Mouse (Mus musculus) hindbrain, embryonic 12.5 days (tissue): ENCODE measurements around the gene Slc44a4. TPM values are rescaled to one million over a fixed set of nuclear protein-coding genes. Genes with fewer than 3 reads are reported as not detected.

ENCODE experiments used
- ATAC-seq: fragments of 200-750 bp; cut with Nextera tagmentation; 2 replicates; pipeline ENCODE4 v1.8.0; 2017; ENCODE audit warnings: moderate TSS enrichment; ENCODE audit not compliant: low FRiP score
- H3K27ac ChIP-seq: fragments of 300-500 bp; sonication (generic); 2 replicates; pipeline ENCODE4 v1.5.1; 2016; ENCODE audit warnings: mild to moderate bottlenecking
- H3K27me3 ChIP-seq: fragments of 300-500 bp; sonication (generic); 2 replicates; pipeline ENCODE4 v1.6.1; 2016; ENCODE audit warnings: mild to moderate bottlenecking
- H3K36me3 ChIP-seq: fragments of 300-500 bp; sonication (generic); 2 replicates; pipeline ENCODE4 v1.6.1; 2016; ENCODE audit warnings: mild to moderate bottlenecking
- H3K4me1 ChIP-seq: fragments of 300-500 bp; sonication (generic); 2 replicates; pipeline ENCODE4 v1.6.1; 2016
- H3K4me2 ChIP-seq: fragments of 300-500 bp; sonication (generic); replicated peaks from 2 replicates; pipeline ENCODE4 v1.6.1; 2016; ENCODE audit warnings: mild to moderate bottlenecking
- H3K4me3 ChIP-seq: fragments of 300-500 bp; sonication (generic); 2 replicates; pipeline ENCODE4 v1.5.1; 2016; ENCODE audit warnings: mild to moderate bottlenecking
- H3K9ac ChIP-seq: fragments of 300-500 bp; sonication (generic); 2 replicates; pipeline ENCODE4 v1.6.1; 2016; ENCODE audit warnings: mild to moderate bottlenecking, moderate library complexity
- H3K9me3 ChIP-seq: fragments of 300-500 bp; sonication (generic); replicated peaks from 2 replicates; pipeline ENCODE4 v1.6.1; 2016; ENCODE audit warnings: mild to moderate bottlenecking
- WGBS: fragments of 180-500 bp; shearing (Covaris S2); methylation state at CpG from one replicate; pipeline ENCODE4 v1.1.7; 2016; 5-methylcytosine and 5-hydroxymethylcytosine counted together
- polyA plus RNA-seq: library from polyadenylated mRNA; unstranded; fragments of >200 nt; fragmentation: Nextera tagmentation; extraction: Ambion mirVana; gene quantifications from 2 replicates; pipeline ENCODE4 v1.2.1, GENCODE M21; 2016

Gene Slc44a4
- polyA plus RNA-seq, 1 experiment from 2014 or later = 0.15 TPM

DNA sequence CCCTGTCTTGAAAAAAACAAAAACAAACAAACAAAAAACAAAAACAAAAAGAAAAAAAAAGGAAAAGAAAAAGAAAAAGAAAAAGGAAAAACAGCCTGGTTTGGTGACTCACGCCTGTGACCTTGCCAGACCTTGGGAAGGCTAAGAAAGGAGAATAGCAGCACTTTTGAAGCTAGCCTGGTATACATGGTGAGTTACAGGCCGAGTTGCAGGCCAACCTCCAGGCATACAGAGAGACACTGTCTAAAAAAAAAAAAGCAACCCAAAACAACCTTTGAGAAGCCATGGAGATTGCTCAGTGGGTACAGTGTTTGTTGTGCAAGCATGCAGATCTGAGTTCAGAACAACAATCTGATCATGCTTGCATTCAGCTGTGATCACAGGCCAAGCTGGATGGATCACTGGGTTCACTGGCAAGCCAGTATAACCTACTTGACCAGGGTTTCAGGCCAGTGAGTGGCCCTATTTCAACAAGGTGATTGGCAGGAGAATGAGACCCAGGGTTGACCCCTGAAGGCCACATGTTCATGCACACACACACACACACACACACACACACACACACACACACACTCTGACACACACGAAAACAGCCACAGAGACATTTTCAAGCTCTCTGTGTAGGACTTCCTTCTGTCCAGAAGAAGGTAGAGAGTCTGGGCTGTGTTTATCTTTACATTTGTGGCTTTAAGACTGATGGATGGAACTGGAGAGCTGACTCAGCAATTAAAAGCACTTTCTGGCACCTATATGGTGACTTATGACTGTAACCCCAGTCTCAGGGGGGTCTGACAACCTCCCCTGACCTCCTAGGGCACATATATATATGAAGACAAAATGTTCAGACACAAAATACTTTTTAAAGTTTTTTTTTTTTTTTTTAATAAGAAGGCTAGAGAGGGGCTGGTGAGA, 61.6 kb downstream of the Slc44a4 start:
- no peaks in the 10 kb centered on the region for H3K36me3 ChIP-seq
- H3K4me3 ChIP-seq = no peak overlapping the region
- H3K27ac ChIP-seq = no peak overlapping the region
- H3K4me2 ChIP-seq = no peak overlapping the region
- no peaks in the 10 kb centered on the region for H3K9me3 ChIP-seq
- peaks cover 7% of the 10 kb centered on the region for H3K4me1 ChIP-seq
- no peak overlapping the region for H3K9ac ChIP-seq
- no peak for ATAC-seq
- WGBS = 84% methylated on average over 3 of the region's 3 CpGs
- H3K27me3 ChIP-seq = peaks cover 14% of the 10 kb centered on the region

DNA sequence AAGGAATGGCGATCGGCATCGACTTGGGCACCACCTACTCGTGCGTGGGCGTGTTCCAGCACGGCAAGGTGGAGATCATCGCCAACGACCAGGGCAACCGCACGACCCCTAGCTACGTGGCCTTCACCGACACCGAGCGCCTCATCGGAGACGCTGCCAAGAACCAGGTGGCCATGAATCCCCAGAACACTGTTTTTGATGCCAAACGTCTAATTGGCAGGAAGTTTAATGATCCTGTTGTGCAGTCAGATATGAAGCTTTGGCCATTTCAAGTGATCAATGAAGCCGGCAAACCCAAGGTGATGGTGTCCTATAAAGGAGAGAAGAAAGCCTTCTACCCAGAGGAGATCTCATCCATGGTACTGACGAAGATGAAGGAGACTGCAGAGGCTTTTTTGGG, 62.7 kb downstream of the Slc44a4 start:
- Histone ChIP-seq H3K9me3 (no peaks in the 10 kb centered on the region), H3K4me1 (peaks cover 10% of the 10 kb centered on the region), H3K9ac (no peak overlapping the region), H3K27ac (no peak overlapping the region), H3K4me2 (no peak overlapping the region), H3K4me3 (no peak overlapping the region), H3K36me3 (no peaks in the 10 kb centered on the region), H3K27me3 (peaks cover 14% of the 10 kb centered on the region)
- no peak for ATAC-seq
- 93% methylated on average over 20 of the region's 20 CpGs for WGBS

DNA sequence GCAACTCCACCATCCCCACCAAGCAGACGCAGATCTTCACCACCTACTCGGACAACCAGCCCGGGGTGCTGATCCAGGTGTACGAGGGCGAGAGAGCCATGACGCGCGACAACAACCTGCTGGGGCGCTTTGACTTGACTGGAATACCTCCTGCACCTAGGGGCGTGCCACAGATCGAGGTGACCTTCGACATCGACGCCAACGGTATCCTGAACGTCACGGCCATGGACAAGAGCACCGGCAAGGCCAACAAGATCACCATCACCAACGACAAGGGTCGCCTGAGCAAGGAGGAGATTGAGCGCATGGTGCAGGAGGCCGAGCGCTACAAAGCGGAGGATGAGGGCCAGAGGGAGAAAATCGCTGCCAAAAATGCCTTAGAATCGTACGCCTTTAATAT, 64.0 kb downstream of the Slc44a4 start:
- Histone ChIP-seq H3K36me3 (no peaks in the 10 kb centered on the region), H3K4me1 (peaks cover 15% of the 10 kb centered on the region), H3K4me3 (no peak overlapping the region), H3K9ac (no peak overlapping the region), H3K9me3 (no peaks in the 10 kb centered on the region), H3K27ac (no peak overlapping the region), H3K4me2 (no peak overlapping the region), H3K27me3 (peaks cover 9% of the 10 kb centered on the region)
- WGBS = 89% methylated on average over 27 of the region's 27 CpGs
- no peak for ATAC-seq

DNA sequence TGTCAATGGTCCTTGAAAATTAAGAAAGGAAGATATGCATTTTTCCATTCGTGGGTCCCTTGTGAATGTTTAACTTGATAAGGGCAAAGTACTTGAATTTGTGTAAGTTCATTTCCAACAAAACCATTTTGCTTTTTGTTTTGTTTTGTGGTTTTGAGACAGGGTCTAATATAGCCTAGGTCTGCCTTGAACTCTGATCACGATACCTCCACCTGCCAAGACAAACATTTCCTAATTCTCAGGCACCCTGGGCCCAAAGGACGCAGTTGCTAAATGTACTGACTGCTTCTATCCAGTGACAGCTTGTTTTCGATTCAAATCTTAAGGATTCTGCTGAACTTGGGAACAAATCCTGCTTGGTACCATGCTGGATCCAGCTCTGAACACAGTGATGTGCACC, 65.4 kb downstream of the Slc44a4 start:
- H3K36me3 ChIP-seq = no peaks in the 10 kb centered on the region
- H3K4me3 ChIP-seq = no peak overlapping the region
- no peak overlapping the region for H3K27ac ChIP-seq
- H3K4me2 ChIP-seq = no peak overlapping the region
- no peak for ATAC-seq
- 96% methylated on average over 4 of the region's 4 CpGs for WGBS
- peaks cover 15% of the 10 kb centered on the region for H3K4me1 ChIP-seq
- H3K27me3 ChIP-seq = no peaks in the 10 kb centered on the region
- no peak overlapping the region for H3K9ac ChIP-seq
- H3K9me3 ChIP-seq = no peaks in the 10 kb centered on the region

Other genes starting within 250 kb of the Slc44a4 start
- 0.04 and 0.05 TPM in 2 replicates for gene Tnxb, start 243.9 kb upstream of the Slc44a4 start, polyA plus RNA-seq
- not detected in 2 replicates for gene C4b, start 170.6 kb upstream of the Slc44a4 start, polyA plus RNA-seq
- not detected in 2 replicates for gene Cyp21a1, start 109.9 kb upstream of the Slc44a4 start, polyA plus RNA-seq
- 25.0 and 26.7 TPM in 2 replicates for gene Stk19, start 77.5 kb upstream of the Slc44a4 start, polyA plus RNA-seq
- 62.5 and 70.2 TPM in 2 replicates for gene Dxo, start 77.4 kb upstream of the Slc44a4 start, polyA plus RNA-seq
- gene Skiv2l, start 64.3 kb upstream of the Slc44a4 start, polyA plus RNA-seq = 64.9 and 65.8 TPM in 2 replicates
- gene Nelfe, start 64.1 kb upstream of the Slc44a4 start, polyA plus RNA-seq = 95.2 and 111 TPM in 2 replicates
- gene Cfb, start 51.9 kb upstream of the Slc44a4 start, polyA plus RNA-seq = 2.2 TPM in 2 replicates
- gene Zbtb12, start 35.0 kb upstream of the Slc44a4 start, polyA plus RNA-seq = 12.0 and 12.8 TPM in 2 replicates
- 0.10 and 0.29 TPM in 2 replicates for gene Gm20547, start 32.4 kb upstream of the Slc44a4 start, polyA plus RNA-seq
- 1.4 and 2.6 TPM in 2 replicates for gene C2, start 16.2 kb upstream of the Slc44a4 start, polyA plus RNA-seq
- gene Ehmt2, start 16.0 kb upstream of the Slc44a4 start, polyA plus RNA-seq = 110 and 113 TPM in 2 replicates
- gene Neu1, start 16.8 kb downstream of the Slc44a4 start, polyA plus RNA-seq = 25.2 and 28.2 TPM in 2 replicates
- gene Hspa1b, start 44.8 kb downstream of the Slc44a4 start, polyA plus RNA-seq = 0.08 and 0.25 TPM in 2 replicates
- 0.99 TPM in 1 of 2 replicates, not detected in the other for gene Gm20481, start 55.4 kb downstream of the Slc44a4 start, polyA plus RNA-seq
- 2.2 and 3.1 TPM in 2 replicates for gene Hspa1a, start 57.7 kb downstream of the Slc44a4 start, polyA plus RNA-seq
- gene Hspa1l, start 58.2 kb downstream of the Slc44a4 start, polyA plus RNA-seq = 1.3 TPM in 2 replicates
- 128 and 158 TPM in 2 replicates for gene Lsm2, start 67.4 kb downstream of the Slc44a4 start, polyA plus RNA-seq
- 109 and 110 TPM in 2 replicates for gene Vars, start 86.5 kb downstream of the Slc44a4 start, polyA plus RNA-seq
- gene Vwa7, start 102.1 kb downstream of the Slc44a4 start, polyA plus RNA-seq = 0.12 and 0.20 TPM in 2 replicates
- gene Sapcd1, start 113.5 kb downstream of the Slc44a4 start, polyA plus RNA-seq = 2.4 and 3.6 TPM in 2 replicates
- gene Msh5, start 132.3 kb downstream of the Slc44a4 start, polyA plus RNA-seq = 3.0 and 3.1 TPM in 2 replicates
- gene Clic1, start 135.5 kb downstream of the Slc44a4 start, polyA plus RNA-seq = 157 and 159 TPM in 2 replicates
- 512 and 517 TPM in 2 replicates for gene Ddah2, start 144.6 kb downstream of the Slc44a4 start, polyA plus RNA-seq
- not detected in 2 replicates for gene Ly6g6c, start 150.9 kb downstream of the Slc44a4 start, polyA plus RNA-seq
- 0.46 and 0.52 TPM in 2 replicates for gene Mpig6b, start 151.7 kb downstream of the Slc44a4 start, polyA plus RNA-seq
- not detected in 2 replicates for gene Ly6g6e, start 162.4 kb downstream of the Slc44a4 start, polyA plus RNA-seq
- gene Ly6g6d, start 163.6 kb downstream of the Slc44a4 start, polyA plus RNA-seq = 2.1 and 2.3 TPM in 2 replicates
- gene Ly6g6f, start 171.1 kb downstream of the Slc44a4 start, polyA plus RNA-seq = 0.47 and 0.62 TPM in 2 replicates
- 78.6 and 81.1 TPM in 2 replicates for gene Abhd16a, start 174.8 kb downstream of the Slc44a4 start, polyA plus RNA-seq
- gene Ly6g5c, start 193.8 kb downstream of the Slc44a4 start, polyA plus RNA-seq = not detected in 2 replicates
- gene Ly6g5b, start 201.0 kb downstream of the Slc44a4 start, polyA plus RNA-seq = 1.4 and 1.5 TPM in 2 replicates
- gene Gpank1, start 207.0 kb downstream of the Slc44a4 start, polyA plus RNA-seq = 19.8 and 20.8 TPM in 2 replicates
- 237 and 276 TPM in 2 replicates for gene Csnk2b, start 207.6 kb downstream of the Slc44a4 start, polyA plus RNA-seq
- gene D17H6S53E, start 211.9 kb downstream of the Slc44a4 start, polyA plus RNA-seq = 7.3 and 7.7 TPM in 2 replicates
- 0.39 TPM in 1 of 2 replicates, not detected in the other for gene Apom, start 217.6 kb downstream of the Slc44a4 start, polyA plus RNA-seq
- 87.9 and 88.3 TPM in 2 replicates for gene Bag6, start 220.7 kb downstream of the Slc44a4 start, polyA plus RNA-seq